ENCODE assay signal across 9 mouse cellular contexts in genomic region chr3:32188521-32188920, GRCm38 (mm10).
DNase-seq lines count a peak whose midpoint lies in the region; ATAC-seq and TF ChIP-seq lines count a peak whose summit lies in the region.
"Had no signal": no experiment of that assay in that cellular context is flagged by ENCODE, and none has a peak within 500 bp of the region (broad histone marks: within the 10 kb centered on the region; RNA-seq: fewer than 3 reads in every experiment).

No protein-coding gene starts in this region.

- no peak overlapping the region for H3ac ChIP-seq in C2C12 (ENCODE audit: control insufficient read depth, insufficient read length, low read depth)

- no peaks in the 10 kb centered on the region for H3K79me2 ChIP-seq in C2C12 (ENCODE audit: control insufficient read depth, insufficient read depth)

- H3K27me3 ChIP-seq in C2C12 (ENCODE audit: control insufficient read depth, insufficient read depth, insufficient read length): no peaks in the 10 kb centered on the region
- H3K27me3 ChIP-seq in embryonic facial prominence, embryonic 14.5 days (replicated peaks; ENCODE audit: control insufficient read depth, insufficient read depth, low read length): no peaks in the 10 kb centered on the region
- no peaks in the 10 kb centered on the region for H3K27me3 ChIP-seq in testis, adult 2 months (ENCODE audit: control insufficient read depth, insufficient read depth, low read length)
- H3K27me3 ChIP-seq: limb, embryonic 12.5 days had no signal

- no peak overlapping the region for H3K9ac ChIP-seq in embryonic facial prominence, embryonic 14.5 days (ENCODE audit: low read depth, low read length)
- H3K9ac ChIP-seq: limb, embryonic 12.5 days had no signal

- TF ChIP-seq POLR2A in bone marrow macrophage, adult 2 months (IDR thresholded peaks at IDR 0.05; ENCODE audit: borderline replicate concordance, low read depth, low read length): no peak
- TF ChIP-seq POLR2A in testis, adult 2 months (IDR thresholded peaks at IDR 0.05; ENCODE audit: control insufficient read depth, low read depth, low read length): no peak

- TF ChIP-seq CTCF in C2C12 (IDR thresholded peaks at IDR 0.05; ENCODE audit: control insufficient read depth, insufficient read depth, insufficient read length): peak; percentile 17
- TF ChIP-seq CTCF in bone marrow macrophage, adult 2 months (IDR thresholded peaks at IDR 0.05; ENCODE audit: low read depth, low read length): peak; percentile 80
- TF ChIP-seq CTCF in testis, adult 2 months (IDR thresholded peaks at IDR 0.05; ENCODE audit: control insufficient read depth, insufficient read depth, insufficient replicate concordance, low read depth, low read length): peak; percentile 52; the same call in 1 of the 2 replicates

- H3K27ac ChIP-seq in bone marrow macrophage, adult 2 months (ENCODE audit: insufficient read depth, low read depth, low read length): no peak overlapping the region
- no peak overlapping the region for H3K27ac ChIP-seq in embryonic facial prominence, embryonic 14.5 days (replicated peaks; ENCODE audit: low read depth, low read length)
- no peak overlapping the region for H3K27ac ChIP-seq in testis, adult 2 months (ENCODE audit: control insufficient read depth, insufficient read depth, low read depth, low read length)
- H3K27ac ChIP-seq: limb, embryonic 12.5 days had no signal

- no peaks in the 10 kb centered on the region for H3K4me1 ChIP-seq in bone marrow macrophage, adult 2 months (ENCODE audit: control insufficient read depth, insufficient read depth, low read length)
- 0 out of 2 replicates have a peak, but pooled peaks cover 5% of the 10 kb centered on the region for H3K4me1 ChIP-seq in embryonic facial prominence, embryonic 14.5 days (ENCODE audit: control insufficient read depth, insufficient read depth, low read length)
- no peaks in the 10 kb centered on the region for H3K4me1 ChIP-seq in testis, adult 2 months (ENCODE audit: control insufficient read depth, insufficient read depth, low read length)

- no peak for ATAC-seq in embryonic facial prominence, embryonic 14.5 days (ENCODE audit: low read depth)

- 32% methylated on average over 5 of the region's 5 CpGs for WGBS in embryonic facial prominence, embryonic 14.5 days

- peak; percentile 27 to 63 for DNase-seq in heart, postnatal 10 days
- DNase-seq in heart, adult 9 months (ENCODE audit: low spot score in 2 of 2): no peak
- peak; percentile 53 for DNase-seq in embryonic facial prominence, embryonic 14.5 days (ENCODE audit: low spot score)
- peak; percentile 26 to 78 for DNase-seq in kidney, postnatal 36 days
- DNase-seq in lung, adult 18-20 months: peak; percentile 27 to 51

- no peaks in the 10 kb centered on the region for H3K9me3 ChIP-seq in embryonic facial prominence, embryonic 14.5 days (ENCODE audit: control insufficient read depth, low read length)
- H3K9me3 ChIP-seq: limb, embryonic 12.5 days had no signal

- H3K36me3 ChIP-seq in C2C12 (ENCODE audit: control insufficient read depth, insufficient read depth): no peaks in the 10 kb centered on the region
- H3K36me3 ChIP-seq in embryonic facial prominence, embryonic 14.5 days (ENCODE audit: control insufficient read depth, insufficient read depth, low read length): no peaks in the 10 kb centered on the region
- no peaks in the 10 kb centered on the region for H3K36me3 ChIP-seq in testis, adult 2 months (ENCODE audit: control insufficient read depth, insufficient read depth, low read length)
- H3K36me3 ChIP-seq: limb, embryonic 12.5 days had no signal

- no peak overlapping the region for H3K4me3 ChIP-seq in C2C12 (ENCODE audit: insufficient read depth, poor library complexity, severe bottlenecking)
- no peak overlapping the region for H3K4me3 ChIP-seq in bone marrow macrophage, adult 2 months (ENCODE audit: insufficient read depth, low read length)
- no peak overlapping the region for H3K4me3 ChIP-seq in embryonic facial prominence, embryonic 14.5 days (ENCODE audit: low read depth, low read length)
- no peak overlapping the region for H3K4me3 ChIP-seq in testis, adult 2 months (ENCODE audit: control insufficient read depth, low read depth, low read length)
- H3K4me3 ChIP-seq: limb, embryonic 12.5 days had no signal

- intact Hi-C loops in heart, postnatal 10 days (cut with DNase I): loop anchor here (1.0 kb wide), 1 partner anchor 398 kb away; no protein-coding TSS in a partner anchor

- H3K4me2 ChIP-seq in embryonic facial prominence, embryonic 14.5 days (ENCODE audit: low read depth, low read length): no peak overlapping the region
- H3K4me2 ChIP-seq: limb, embryonic 12.5 days had no signal

- H3K79me3 ChIP-seq in C2C12 (ENCODE audit: low read depth): no peaks in the 10 kb centered on the region

TF ChIP-seq in C2C12, 6 proteins besides CTCF, POLR2A, EP300 and RAD21:
- TF ChIP-seq CEBPB (IDR thresholded peaks at IDR 0.05; ENCODE audit: low read depth) (no peak), MYOD1 (IDR thresholded peaks at IDR 0.05; ENCODE audit: control insufficient read depth, insufficient read length, low read depth) (no peak), USF1 (IDR thresholded peaks at IDR 0.05; ENCODE audit: low read depth) (no peak)
TF ChIP-seq in C2C12: peak in this region for 0.

Comparison
In these comparisons a context has a peak if more than half of its experiments do, and no peak if none do; other contexts are left out.
1. DNase-seq: peak in heart, postnatal 10 days (2 of 2), embryonic facial prominence, embryonic 14.5 days (single experiment), kidney, postnatal 36 days (2 of 2) and lung, adult 18-20 months (2 of 2); none in heart, adult 9 months (0 of 2).
2. CTCF ChIP-seq: peak in every context shown above with its lines; median percentile 80 in bone marrow macrophage, adult 2 months; 52 in testis, adult 2 months; 17 in C2C12.